Comparison of ENCODE assay signal across 16 mouse cellular contexts in the genomic region with DNA sequence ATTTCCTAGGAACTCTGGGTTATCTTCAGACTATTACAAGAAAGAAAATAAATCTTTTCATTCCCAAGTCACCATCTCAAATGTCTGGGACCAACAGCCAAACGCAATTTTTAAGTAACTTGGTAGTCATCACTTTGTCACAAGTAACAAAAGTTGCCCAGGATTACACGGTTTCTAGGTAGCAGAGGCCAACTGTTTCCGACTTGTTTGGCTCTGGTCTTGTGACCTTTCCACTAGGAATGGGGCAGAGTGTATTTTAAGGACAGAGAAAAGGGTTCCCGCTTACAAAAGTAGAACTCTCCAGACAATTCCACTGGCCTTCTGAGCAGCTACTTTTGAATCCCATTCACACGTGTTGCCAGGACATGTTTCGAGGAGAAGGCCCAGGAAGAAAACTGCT.
DNase-seq lines count a peak whose midpoint lies in the region.
"Had no signal": no experiment of that assay in that cellular context is flagged by ENCODE, and none has a peak within 500 bp of the region (broad histone marks: within the 10 kb centered on the region; RNA-seq: fewer than 3 reads in every experiment).

No protein-coding gene starts in this region.

- DNase-seq in adrenal gland, adult 2 months: peak; percentile 4
- no peak for DNase-seq in adrenal gland, adult 8-10 months
- DNase-seq in gastrocnemius, adult 18-20 months (ENCODE audit: low spot score): peak; percentile 3
- DNase-seq in gastrocnemius, postnatal 10 days: no peak
- peak; percentile 66 for DNase-seq in adipocyte (ENCODE audit: low spot score)
- no peak for DNase-seq in urinary bladder, adult 18-20 months (ENCODE audit: low spot score in 2 of 2)
- DNase-seq: cerebellum, adult 11 months; cerebellum, adult 2 months; cerebellum, adult 9-11 months; cerebellum, postnatal 25 days; forebrain, postnatal 0 days; gastrocnemius, postnatal 14 days; heart, adult 18-20 months; heart, postnatal 10 days; heart, postnatal 4 days; kidney, adult 2 months had no signal

Comparison
In these comparisons a context has a peak if more than half of its experiments do, and no peak if none do; other contexts are left out.
1. DNase-seq: peak in adrenal gland, adult 2 months (single experiment), gastrocnemius, adult 18-20 months (single experiment) and adipocyte (single experiment); none in adrenal gland, adult 8-10 months (single experiment), gastrocnemius, postnatal 10 days (single experiment) and urinary bladder, adult 18-20 months (0 of 2).